Mouse (Mus musculus): ENCODE data around the gene Bmpr1b. TPM values are rescaled to one million over a fixed set of nuclear protein-coding genes. Genes with fewer than 3 reads are reported as not detected.

Gene Bmpr1b
- polyA plus RNA-seq, 1 experiment from 2014 or later, result 4.1 TPM

- no peaks in the 10 kb centered on the region for H3K9me3 ChIP-seq
- 26% methylated on average over 4 of the region's 4 CpGs for WGBS
- no peak overlapping the region for H3K9ac ChIP-seq
- no peak overlapping the region for H3K27ac ChIP-seq (replicated peaks)
- no peaks in the 10 kb centered on the region for H3K36me3 ChIP-seq
- no peaks in the 10 kb centered on the region for H3K27me3 ChIP-seq
- H3K4me2 ChIP-seq, result no peak overlapping the region
- H3K4me3 ChIP-seq, result no peak overlapping the region
- ATAC-seq (ENCODE audit: low FRiP score, low read depth), result no peak
- 0 out of 2 replicates have a peak, but pooled peaks cover 2% of the 10 kb centered on the region for H3K4me1 ChIP-seq (replicated peaks)
Observed at GRCm38 (mm10) chr3:141896870-141897554, 272.2 kb downstream of the Bmpr1b start.

- ATAC-seq (ENCODE audit: low FRiP score, low read depth), result no peak
- Histone ChIP-seq H3K4me2 (no peak overlapping the region), H3K27me3 (no peaks in the 10 kb centered on the region), H3K27ac (replicated peaks) (no peak overlapping the region), H3K4me3 (no peak overlapping the region), H3K36me3 (no peaks in the 10 kb centered on the region), H3K4me1 (replicated peaks) (0 out of 2 replicates have a peak, but pooled peaks cover 2% of the 10 kb centered on the region), H3K9ac (no peak overlapping the region), H3K9me3 (no peaks in the 10 kb centered on the region)
- WGBS, result 63% methylated on average over 5 of the region's 5 CpGs
Observed at GRCm38 (mm10) chr3:141895096-141895495, 274.1 kb downstream of the Bmpr1b start.

- Histone ChIP-seq H3K36me3 (no peaks in the 10 kb centered on the region), H3K4me2 (no peak overlapping the region), H3K9me3 (no peaks in the 10 kb centered on the region), H3K27me3 (no peaks in the 10 kb centered on the region), H3K4me1 (replicated peaks) (no peaks in the 10 kb centered on the region), H3K4me3 (no peak overlapping the region), H3K27ac (replicated peaks) (no peak overlapping the region), H3K9ac (no peak overlapping the region)
- WGBS, result 48% methylated on average over 4 of the region's 4 CpGs
- no peak for ATAC-seq (ENCODE audit: low FRiP score, low read depth)
Observed at GRCm38 (mm10) chr3:141890668-141891067, 278.6 kb downstream of the Bmpr1b start.

- no peaks in the 10 kb centered on the region for H3K36me3 ChIP-seq
- no peaks in the 10 kb centered on the region for H3K27me3 ChIP-seq
- H3K4me1 ChIP-seq (replicated peaks), result no peaks in the 10 kb centered on the region
- no peak overlapping the region for H3K4me3 ChIP-seq
- H3K9ac ChIP-seq, result no peak overlapping the region
- H3K27ac ChIP-seq (replicated peaks), result no peak overlapping the region
- 40% methylated on average over 4 of the region's 4 CpGs for WGBS
- H3K9me3 ChIP-seq, result no peaks in the 10 kb centered on the region
- no peak for ATAC-seq (ENCODE audit: low FRiP score, low read depth)
- H3K4me2 ChIP-seq, result no peak overlapping the region
Observed at GRCm38 (mm10) chr3:141887476-141888274, 281.6 kb downstream of the Bmpr1b start.

- ATAC-seq (ENCODE audit: low FRiP score, low read depth), result no peak
- no peak overlapping the region for H3K27ac ChIP-seq (replicated peaks)
- H3K36me3 ChIP-seq, result no peaks in the 10 kb centered on the region
- H3K4me2 ChIP-seq, result no peak overlapping the region
- no peaks in the 10 kb centered on the region for H3K4me1 ChIP-seq (replicated peaks)
- H3K9ac ChIP-seq, result no peak overlapping the region
- no peak overlapping the region for H3K4me3 ChIP-seq
- H3K9me3 ChIP-seq, result no peaks in the 10 kb centered on the region
- WGBS, result 97% methylated on average over 5 of the region's 5 CpGs
- H3K27me3 ChIP-seq, result no peaks in the 10 kb centered on the region
Observed at GRCm38 (mm10) chr3:141884190-141884589, 285.0 kb downstream of the Bmpr1b start.

GRCm38 (mm10) chr3:141882496-141882895, 286.7 kb downstream of the Bmpr1b start:
- WGBS, result 79% methylated on average over 2 of the region's 2 CpGs

GRCm38 (mm10) chr3:141872337-141873042, 296.7 kb downstream of the Bmpr1b start:
- ATAC-seq (ENCODE audit: low FRiP score, low read depth), result no peak
- Histone ChIP-seq H3K27me3 (no peaks in the 10 kb centered on the region), H3K4me3 (no peak overlapping the region), H3K4me1 (replicated peaks) (no peaks in the 10 kb centered on the region), H3K4me2 (no peak overlapping the region), H3K36me3 (peaks cover 3% of the 10 kb centered on the region; the same call in 1 of the 2 replicates), H3K9me3 (no peaks in the 10 kb centered on the region), H3K9ac (no peak overlapping the region), H3K27ac (replicated peaks) (no peak overlapping the region)
- WGBS, result 36% methylated on average over 10 of the region's 10 CpGs

More at GRCm38 (mm10) chr3:141882496-141882895, 286.7 kb downstream of the Bmpr1b start:
- H3K4me1 ChIP-seq (replicated peaks), result no peaks in the 10 kb centered on the region
- H3K27ac ChIP-seq (replicated peaks), result no peak overlapping the region
- no peaks in the 10 kb centered on the region for H3K27me3 ChIP-seq
- no peak for ATAC-seq (ENCODE audit: low FRiP score, low read depth)
- no peak overlapping the region for H3K4me2 ChIP-seq
- H3K4me3 ChIP-seq, result no peak overlapping the region
- no peak overlapping the region for H3K9ac ChIP-seq
- H3K36me3 ChIP-seq, result no peaks in the 10 kb centered on the region
- H3K9me3 ChIP-seq, result no peaks in the 10 kb centered on the region

GRCm38 (mm10) chr3:141871805-141872204, 297.4 kb downstream of the Bmpr1b start:
- peaks cover 3% of the 10 kb centered on the region; the same call in 1 of the 2 replicates for H3K36me3 ChIP-seq
- H3K4me3 ChIP-seq, result no peak overlapping the region
- H3K27me3 ChIP-seq, result no peaks in the 10 kb centered on the region
- H3K27ac ChIP-seq (replicated peaks), result no peak overlapping the region
- no peak overlapping the region for H3K9ac ChIP-seq
- H3K4me1 ChIP-seq (replicated peaks), result no peaks in the 10 kb centered on the region
- H3K9me3 ChIP-seq, result no peaks in the 10 kb centered on the region
- WGBS, result 75% methylated on average over 3 of the region's 3 CpGs
- ATAC-seq (ENCODE audit: low FRiP score, low read depth), result no peak
- H3K4me2 ChIP-seq, result no peak overlapping the region

GRCm38 (mm10) chr3:141862816-141863461, 306.3 kb downstream of the Bmpr1b start:
- Histone ChIP-seq H3K27ac (replicated peaks) (no peak overlapping the region), H3K4me2 (peak overlapping the region; percentile 44), H3K9me3 (no peaks in the 10 kb centered on the region), H3K4me3 (no peak overlapping the region), H3K4me1 (replicated peaks) (no peaks in the 10 kb centered on the region), H3K27me3 (no peaks in the 10 kb centered on the region), H3K9ac (no peak overlapping the region), H3K36me3 (no peaks in the 10 kb centered on the region)
- ATAC-seq (ENCODE audit: low FRiP score, low read depth), result peak; percentile 84
- WGBS, result 23% methylated on average over 13 of the region's 13 CpGs

- ATAC-seq (ENCODE audit: low FRiP score, low read depth), result no peak
- Histone ChIP-seq H3K9me3 (no peaks in the 10 kb centered on the region), H3K4me3 (no peak overlapping the region), H3K27me3 (no peaks in the 10 kb centered on the region), H3K9ac (no peak overlapping the region), H3K36me3 (no peaks in the 10 kb centered on the region), H3K4me1 (replicated peaks) (no peaks in the 10 kb centered on the region), H3K4me2 (no peak overlapping the region), H3K27ac (replicated peaks) (no peak overlapping the region)
- 92% methylated on average over 8 of the region's 8 CpGs for WGBS
Observed at GRCm38 (mm10) chr3:141857123-141857522, 312.1 kb downstream of the Bmpr1b start.

GRCm38 (mm10) chr3:141854339-141854738, 314.9 kb downstream of the Bmpr1b start:
- Histone ChIP-seq H3K9me3 (no peaks in the 10 kb centered on the region), H3K4me2 (no peak overlapping the region), H3K9ac (no peak overlapping the region), H3K4me1 (replicated peaks) (no peaks in the 10 kb centered on the region), H3K27me3 (no peaks in the 10 kb centered on the region), H3K27ac (replicated peaks) (no peak overlapping the region), H3K4me3 (no peak overlapping the region), H3K36me3 (no peaks in the 10 kb centered on the region)
- ATAC-seq (ENCODE audit: low FRiP score, low read depth), result no peak
- 83% methylated on average over 4 of the region's 4 CpGs for WGBS
